Mouse (Mus musculus) large intestine, adult 2 months (tissue): ENCODE results near the gene Dido1. TPM values are rescaled to one million over a fixed set of nuclear protein-coding genes. Genes with fewer than 3 reads are reported as not detected.
A peak's percentile ranks its signal among the peaks of the same experiment; 100 is the strongest.
"Not testable (repeated sequence)": the region's sequence is repeated elsewhere in the genome, so short reads cannot be mapped to it uniquely, and the experiment has no call there.

Experiments used
- DNase-seq: peaks from one replicate; pipeline ENCODE4 v3.0.0-alpha.2; 2012; ENCODE audit warnings: low read depth, low spot score
- WGBS: fragments of 180-500 bp; shearing (Covaris S2); methylation state at CpG from one replicate; pipeline ENCODE4 v1.1.7; 2018; 5-methylcytosine and 5-hydroxymethylcytosine counted together
- polyA plus RNA-seq: library from polyadenylated mRNA; depleted of rRNA; stranded (reverse); fragments of >200 nt; gene quantifications from 2 replicates; pipeline ENCODE4 v1.2.3, GENCODE M21; 2012

Dido1 gene
- polyA plus RNA-seq, 1 experiment, result 8.3 TPM

- no peak for DNase-seq
- 20% methylated on average over 8 of the region's 8 CpGs for WGBS
Measured at GRCm38 (mm10) chr2:180725856-180726629, 16.2 kb upstream of the Dido1 start.

- DNase-seq, result no peak
- 0% methylated on average over 6 of the region's 6 CpGs for WGBS
Measured at GRCm38 (mm10) chr2:180725414-180725778, 15.6 kb upstream of the Dido1 start.

- 2% methylated on average over 18 of the region's 18 CpGs for WGBS
- DNase-seq, result no peak
Measured at GRCm38 (mm10) chr2:180724585-180725413, 15.0 kb upstream of the Dido1 start, which contains the start of gene Slc17a9. Gene Slc17a9, plus strand, starts transcription at chr2:180725263.

- DNase-seq, result no peak
- 44% methylated on average over 2 of the region's 2 CpGs for WGBS
Measured at GRCm38 (mm10) chr2:180723865-180724264, 14.1 kb upstream of the Dido1 start.

GRCm38 (mm10) chr2:180722748-180723147 lies 12.9 kb upstream of the Dido1 start:
- WGBS, result 57% methylated on average over 5 of the region's 5 CpGs

GRCm38 (mm10) chr2:180712037-180712689 lies 2.4 kb upstream of the Dido1 start:
- 79% methylated on average over 5 of the region's 5 CpGs for WGBS
- DNase-seq, result no peak

More at GRCm38 (mm10) chr2:180722748-180723147, 12.9 kb upstream of the Dido1 start:
- DNase-seq, result not testable (repeated sequence)

- 34% methylated on average over 4 of the region's 4 CpGs for WGBS
- no peak for DNase-seq
Measured at GRCm38 (mm10) chr2:180711527-180711926, 1.7 kb upstream of the Dido1 start.

GRCm38 (mm10) chr2:180710276-180711155 lies 717 bp upstream of the Dido1 start:
- under 1% methylated on average over 64 of the region's 64 CpGs for WGBS
- no peak for DNase-seq

- under 1% methylated on average over 39 of the region's 39 CpGs for WGBS
- DNase-seq, result no peak
Measured at GRCm38 (mm10) chr2:180709023-180709922, 526 bp downstream of the Dido1 start.

GRCm38 (mm10) chr2:180705975-180706374 lies 3.8 kb downstream of the Dido1 start:
- no peak for DNase-seq
- 94% methylated on average over 5 of the region's 5 CpGs for WGBS

GRCm38 (mm10) chr2:180705066-180705465 lies 4.7 kb downstream of the Dido1 start:
- 25% methylated on average over 3 of the region's 3 CpGs for WGBS

GRCm38 (mm10) chr2:180704591-180704990 lies 5.2 kb downstream of the Dido1 start:
- DNase-seq, result peak; percentile 92
- WGBS, result 23% methylated on average over 8 of the region's 8 CpGs

More at GRCm38 (mm10) chr2:180705066-180705465, 4.7 kb downstream of the Dido1 start:
- DNase-seq, result no peak

- no peak for DNase-seq
- 55% methylated on average over 3 of the region's 3 CpGs for WGBS
Measured at GRCm38 (mm10) chr2:180703645-180704359, 6.0 kb downstream of the Dido1 start.

- DNase-seq, result no peak
- WGBS, result 76% methylated on average over 5 of the region's 5 CpGs
Measured at GRCm38 (mm10) chr2:180703175-180703574, 6.6 kb downstream of the Dido1 start.

- DNase-seq, result no peak
- WGBS, result 27% methylated on average over 4 of the region's 4 CpGs
Measured at GRCm38 (mm10) chr2:180702701-180703149, 7.1 kb downstream of the Dido1 start.

- WGBS, result under 1% methylated on average over 66 of the region's 66 CpGs
- DNase-seq, result no peak
Measured at GRCm38 (mm10) chr2:180701767-180702621, 7.8 kb downstream of the Dido1 start.
